Comparison of ENCODE assay signal across 8 mouse cellular contexts in the genomic region with DNA sequence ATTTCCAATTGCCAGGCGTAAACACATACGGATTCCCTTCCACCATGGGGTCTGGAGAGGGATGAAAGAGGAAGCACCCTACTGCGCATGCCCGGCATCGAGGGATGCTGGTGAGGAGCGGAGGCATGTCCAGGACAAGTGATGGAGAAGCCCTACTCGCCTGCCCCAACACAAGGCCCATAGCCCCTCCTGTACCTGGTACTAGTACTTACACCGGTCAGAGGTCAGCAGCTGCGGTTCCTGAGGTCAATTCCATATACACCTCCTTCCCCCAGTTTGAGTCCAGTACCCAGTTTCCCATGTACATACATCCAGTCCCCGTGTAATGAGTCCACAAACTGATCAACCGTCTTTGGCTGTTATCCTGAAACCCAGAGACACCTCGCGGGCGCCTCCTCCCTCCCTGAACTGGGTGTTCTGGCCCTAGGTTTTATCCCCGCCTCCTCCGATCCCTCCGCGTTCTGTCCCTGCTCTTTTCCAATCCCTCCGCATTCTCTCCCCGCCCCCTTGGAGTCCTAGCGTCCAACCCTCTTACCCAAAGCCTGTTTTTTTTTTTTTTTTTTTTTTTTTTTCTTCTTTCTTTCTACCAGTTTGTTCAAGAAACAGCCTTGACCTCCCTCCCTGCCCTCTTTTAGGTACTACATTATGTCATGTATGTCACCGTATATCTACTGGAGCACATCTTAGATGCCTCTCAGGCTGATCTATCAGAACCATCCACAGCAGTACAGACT. TPM values are rescaled to one million over a fixed set of nuclear protein-coding genes. Genes with fewer than 3 reads are reported as not detected.
DNase-seq lines count a peak whose midpoint lies in the region; ATAC-seq and TF ChIP-seq lines count a peak whose summit lies in the region.

Gene Cpt1c, minus strand, starts transcription at position 469 of the 734 bp plus-strand sequence.

- ATAC-seq in forebrain, embryonic 14.5 days: peak; percentile 66
- ATAC-seq in heart, embryonic 16.5 days (replicated peaks; ENCODE audit: extremely low read depth, insufficient read depth, low FRiP score): no peak; the same call in 1 of the 2 replicates
- peak; percentile 65 for ATAC-seq in liver, embryonic 14.5 days (ENCODE audit: insufficient read depth)
- ATAC-seq in neural tube, embryonic 13.5 days (ENCODE audit: low read depth): peak; percentile 58

- peak; percentile 75 for DNase-seq in MEL (ENCODE audit: low read depth, low spot score)
- peak; percentile 88 to 92 for DNase-seq in cerebellum, adult 18-20 months
- peak; percentile 95 for DNase-seq in forebrain, embryonic 14.5 days (ENCODE audit: low spot score)
- DNase-seq in kidney, postnatal 4 days: peak; percentile 88 to 90
- peak; percentile 57 to 74 (median 65) for DNase-seq in liver, embryonic 14.5 days (ENCODE audit: low read depth in 3 of 3, low spot score in 3 of 3)
- peak; percentile 85 for DNase-seq in testis, postnatal 14 days (ENCODE audit: low spot score)

- TF ChIP-seq CTCF in MEL (IDR thresholded peaks at IDR 0.05 in 2 of 3, conservative IDR thresholded peaks at IDR 0.05 in 1 of 3; ENCODE audit: control insufficient read depth in 1 of 3, insufficient read depth in 1 of 3, low read depth in 2 of 3, low read length in 3 of 3, poor library complexity in 1 of 3, severe bottlenecking in 1 of 3): no peak
- 0 out of 2 replicates have a peak, but pooled peaks have one; percentile 19 for TF ChIP-seq CTCF in liver, embryonic 14.5 days (IDR thresholded peaks at IDR 0.05; ENCODE audit: low read depth)

- no peak within 1 kb of the TSS for H3K27ac ChIP-seq in MEL (ENCODE audit: control insufficient read depth, low read depth, low read length)
- H3K27ac ChIP-seq in forebrain, embryonic 14.5 days (ENCODE audit: low read depth, low read length): peak within 1 kb of the TSS; percentile 96
- peak within 1 kb of the TSS; percentile 62 for H3K27ac ChIP-seq in heart, embryonic 16.5 days (ENCODE audit: low read length)
- H3K27ac ChIP-seq in liver, embryonic 14.5 days: peak within 1 kb of the TSS; percentile 59
- H3K27ac ChIP-seq in neural tube, embryonic 13.5 days (replicated peaks): peak within 1 kb of the TSS; percentile 97

- no peaks in the 10 kb centered on the region for H3K27me3 ChIP-seq in MEL (ENCODE audit: control insufficient read depth in 1 of 2, insufficient read depth in 2 of 2, low read length in 2 of 2)
- H3K27me3 ChIP-seq in forebrain, embryonic 14.5 days (replicated peaks; ENCODE audit: control insufficient read depth, insufficient read depth, low read length): no peaks in the 10 kb centered on the region
- no peaks in the 10 kb centered on the region for H3K27me3 ChIP-seq in heart, embryonic 16.5 days (ENCODE audit: control insufficient read depth, insufficient read depth, low read length)
- H3K27me3 ChIP-seq in liver, embryonic 14.5 days (ENCODE audit: control insufficient read depth, insufficient read depth, low read length): no peaks in the 10 kb centered on the region
- H3K27me3 ChIP-seq in neural tube, embryonic 13.5 days: no peaks in the 10 kb centered on the region

- no peak; a peak in 1 of 4 replicates for TF ChIP-seq EP300 in MEL (IDR thresholded peaks at IDR 0.05; ENCODE audit: low read depth in 1 of 2, low read length in 2 of 2)
- peak; percentile 32; the same call in 1 of the 2 replicates for TF ChIP-seq EP300 in liver, embryonic 14.5 days (IDR thresholded peaks at IDR 0.05; ENCODE audit: low read depth)

- H3K4me2 ChIP-seq in forebrain, embryonic 14.5 days (ENCODE audit: low read length): peak within 1 kb of the TSS; percentile 95
- H3K4me2 ChIP-seq in heart, embryonic 16.5 days (ENCODE audit: low read depth, low read length): peak within 1 kb of the TSS; percentile 50
- peak within 1 kb of the TSS; percentile 67 for H3K4me2 ChIP-seq in liver, embryonic 14.5 days (ENCODE audit: low read depth)
- peak within 1 kb of the TSS; percentile 94 for H3K4me2 ChIP-seq in neural tube, embryonic 13.5 days

- peaks cover 0 to 8% of the 10 kb centered on the region in 2 experiments; a peak in 1 of 4 replicates for H3K4me1 ChIP-seq in MEL (ENCODE audit: control insufficient read depth in 1 of 2, insufficient read depth in 2 of 2, low read length in 2 of 2)
- peaks cover 25% of the 10 kb centered on the region for H3K4me1 ChIP-seq in forebrain, embryonic 14.5 days (ENCODE audit: control insufficient read depth, insufficient read depth, low read length)
- H3K4me1 ChIP-seq in heart, embryonic 16.5 days (ENCODE audit: control insufficient read depth, insufficient read depth, low read length): peaks cover 12% of the 10 kb centered on the region
- H3K4me1 ChIP-seq in liver, embryonic 14.5 days (replicated peaks; ENCODE audit: control insufficient read depth in 2 of 2, insufficient read depth in 2 of 2, low read length in 1 of 2): peaks cover 13 to 23% of the 10 kb centered on the region in 2 experiments
- peaks cover 47% of the 10 kb centered on the region for H3K4me1 ChIP-seq in neural tube, embryonic 13.5 days (replicated peaks)

- H3K9me3 ChIP-seq in MEL (replicated peaks; ENCODE audit: insufficient read depth, low read length): no peaks in the 10 kb centered on the region
- no peaks in the 10 kb centered on the region for H3K9me3 ChIP-seq in forebrain, embryonic 14.5 days (replicated peaks; ENCODE audit: control insufficient read depth, low read length)
- no peaks in the 10 kb centered on the region for H3K9me3 ChIP-seq in heart, embryonic 16.5 days (replicated peaks; ENCODE audit: control insufficient read depth, low read length)
- H3K9me3 ChIP-seq in liver, embryonic 14.5 days (ENCODE audit: control insufficient read depth, low read length): no peaks in the 10 kb centered on the region
- no peaks in the 10 kb centered on the region for H3K9me3 ChIP-seq in neural tube, embryonic 13.5 days

- TF ChIP-seq POLR2A in MEL (IDR thresholded peaks at IDR 0.05; ENCODE audit: control insufficient read depth in 1 of 2, insufficient read depth in 1 of 2, low read depth in 1 of 2, low read length in 2 of 2, poor library complexity in 1 of 2): peak in 1 of 2 experiments; percentile 43; a peak in 1 of 4 replicates

- no peak within 1 kb of the TSS; the same call in 1 of the 2 replicates for H3K9ac ChIP-seq in MEL (ENCODE audit: control insufficient read depth, low read depth, low read length, poor library complexity, severe bottlenecking)
- peak within 1 kb of the TSS; percentile 79 for H3K9ac ChIP-seq in forebrain, embryonic 14.5 days (ENCODE audit: low read length)
- peak within 1 kb of the TSS; percentile 37 for H3K9ac ChIP-seq in heart, embryonic 16.5 days (ENCODE audit: low read length)
- peak within 1 kb of the TSS; percentile 16; the same call in 1 of the 2 replicates for H3K9ac ChIP-seq in liver, embryonic 14.5 days (replicated peaks)
- H3K9ac ChIP-seq in neural tube, embryonic 13.5 days: peak within 1 kb of the TSS; percentile 83

- H3K36me3 ChIP-seq in MEL (ENCODE audit: control insufficient read depth in 1 of 2, insufficient read depth in 2 of 2, low read length in 2 of 2): peaks cover 0 to 5% of the 10 kb centered on the region in 2 experiments; a peak in 3 of 4 replicates
- peaks cover 42% of the 10 kb centered on the region for H3K36me3 ChIP-seq in forebrain, embryonic 14.5 days (ENCODE audit: control insufficient read depth, insufficient read depth, low read length)
- peaks cover 32% of the 10 kb centered on the region for H3K36me3 ChIP-seq in heart, embryonic 16.5 days (ENCODE audit: control insufficient read depth, insufficient read depth)
- H3K36me3 ChIP-seq in liver, embryonic 14.5 days (replicated peaks; ENCODE audit: control insufficient read depth, insufficient read depth, low read depth): peaks cover 25% of the 10 kb centered on the region
- peaks cover 37% of the 10 kb centered on the region for H3K36me3 ChIP-seq in neural tube, embryonic 13.5 days

- H3K4me3 ChIP-seq in MEL (ENCODE audit: control insufficient read depth in 1 of 2, insufficient read depth in 1 of 2, low read depth in 2 of 2, low read length in 2 of 2): peak within 1 kb of the TSS in 1 of 2 experiments; percentile 11; a peak in 1 of 4 replicates
- H3K4me3 ChIP-seq in forebrain, embryonic 14.5 days (ENCODE audit: low read depth, low read length): peak within 1 kb of the TSS; percentile 56
- peak within 1 kb of the TSS; percentile 40 for H3K4me3 ChIP-seq in heart, embryonic 16.5 days (ENCODE audit: low read length)
- H3K4me3 ChIP-seq in liver, embryonic 14.5 days (ENCODE audit: insufficient read depth in 1 of 2, low read depth in 2 of 2, low read length in 2 of 2): peak within 1 kb of the TSS; percentile 29 to 50
- H3K4me3 ChIP-seq in neural tube, embryonic 13.5 days: peak within 1 kb of the TSS; percentile 54

- no peaks in the 10 kb centered on the region for H3K79me2 ChIP-seq in MEL (ENCODE audit: control insufficient read depth, insufficient read depth, low read length, poor library complexity)

- TF ChIP-seq RAD21 in MEL (IDR thresholded peaks at IDR 0.05; ENCODE audit: low read depth, low read length): no peak

- WGBS in forebrain, embryonic 14.5 days: under 1% methylated on average over 22 of the region's 22 CpGs
- 3% methylated on average over 22 of the region's 22 CpGs for WGBS in heart, embryonic 16.5 days
- WGBS in liver, embryonic 14.5 days (ENCODE audit: insufficient replicate concordance): 5% methylated on average over 22 of the region's 22 CpGs
- WGBS in neural tube, embryonic 13.5 days: 2% methylated on average over 22 of the region's 22 CpGs

TF ChIP-seq in MEL, 35 proteins besides CTCF, POLR2A, EP300 and RAD21 (continues in another document):
- TF ChIP-seq TAL1 (IDR thresholded peaks at IDR 0.05; ENCODE audit: low read length) (no peak), KAT2A (conservative IDR thresholded peaks at IDR 0.05; ENCODE audit: low read depth, low read length) (peak; percentile 45; the same call in 1 of the 2 replicates), NELFE (IDR thresholded peaks at IDR 0.05; ENCODE audit: low read depth, low read length) (peak; percentile 20; the same call in 1 of the 2 replicates), POLR2AphosphoS2 (IDR thresholded peaks at IDR 0.05; ENCODE audit: low read length) (peak; percentile 76; the same call in 1 of the 2 replicates), MAZ (IDR thresholded peaks at IDR 0.05; ENCODE audit: low read depth, low read length) (no peak), ETS1 (IDR thresholded peaks at IDR 0.05; ENCODE audit: low read depth, low read length) (no peak), ELF1 (IDR thresholded peaks at IDR 0.05; ENCODE audit: low read depth, low read length) (no peak), MYC (IDR thresholded peaks at IDR 0.05; ENCODE audit: low read depth, low read length) (no peak)

RNA-seq across cellular contexts. Expression of gene Cpt1c, which starts in this region (rescaled TPM):
- 0.20 and 0.35 TPM in 2 replicates for total RNA-seq in MEL (2012; rRNA removed)
- under 1 TPM in 1 of 2 experiments, not detected in 1; 0.81 TPM for polyA plus RNA-seq in MEL (2012; ENCODE audit: insufficient read depth in 1 of 2, insufficient read length in 2 of 2, low read depth in 1 of 2, low replicate concordance in 2 of 2, missing spikeins in 1 of 2)
- polyA plus RNA-seq in forebrain, embryonic 14.5 days (2014; fragmentation: Nextera tagmentation; extraction: Ambion mirVana): 37.3 and 41.0 TPM in 2 replicates
- 7.6 and 8.9 TPM in 2 replicates for polyA plus RNA-seq in heart, embryonic 16.5 days (2015; fragmentation: Nextera tagmentation; extraction: Ambion mirVana)
- 2.5 and 3.0 TPM in 2 replicates for polyA plus RNA-seq in liver, embryonic 14.5 days (2012; rRNA removed)
- polyA plus RNA-seq in liver, embryonic 14.5 days (2014; fragmentation: Nextera tagmentation; extraction: Ambion mirVana): 0.80 and 1.3 TPM in 2 replicates
- polyA plus RNA-seq in neural tube, embryonic 13.5 days (2015; fragmentation: Nextera tagmentation; extraction: Ambion mirVana): 47.3 and 54.9 TPM in 2 replicates

Comparison
In these comparisons a context has a peak if more than half of its experiments do, and no peak if none do; other contexts are left out.
1. Peak in DNase-seq in MEL; RNA of the gene not detected or under 1 TPM.